Mouse (Mus musculus) heart, embryonic 13.5 days (tissue): Measurements from ENCODE around the gene Ccdc92b. TPM values are rescaled to one million over a fixed set of nuclear protein-coding genes. Genes with fewer than 3 reads are reported as not detected.

Source experiments
- ATAC-seq: fragments of 200-750 bp; cut with Nextera tagmentation; 2 replicates; pipeline ENCODE4 v1.8.0; 2017; ENCODE audit warnings: moderate TSS enrichment; ENCODE audit not compliant: insufficient number of reproducible peaks, low FRiP score, low TSS enrichment; ENCODE audit errors: extremely low read depth
- H3K27ac ChIP-seq: fragments of 300-500 bp; sonication (generic); replicated peaks from 2 replicates; pipeline ENCODE4 v1.5.1; 2015; ENCODE audit warnings: moderate library complexity, mild to moderate bottlenecking, inconsistent platforms
- H3K27me3 ChIP-seq: fragments of 300-500 bp; sonication (generic); replicated peaks from 2 replicates; pipeline ENCODE4 v1.6.1; 2015; ENCODE audit warnings: mild to moderate bottlenecking, inconsistent platforms
- H3K36me3 ChIP-seq: fragments of 300-500 bp; sonication (generic); 2 replicates; pipeline ENCODE4 v1.6.1; 2015; ENCODE audit warnings: mild to moderate bottlenecking, inconsistent platforms
- H3K4me1 ChIP-seq: fragments of 300-500 bp; sonication (generic); 2 replicates; pipeline ENCODE4 v1.6.1; 2015; ENCODE audit warnings: inconsistent platforms
- H3K4me2 ChIP-seq: fragments of 300-500 bp; sonication (generic); 2 replicates; pipeline ENCODE4 v1.6.1; 2015; ENCODE audit warnings: inconsistent platforms, mild to moderate bottlenecking, moderate library complexity
- H3K4me3 ChIP-seq: fragments of 300-500 bp; sonication (generic); 2 replicates; pipeline ENCODE4 v1.5.1; 2015; ENCODE audit warnings: moderate library complexity, mild to moderate bottlenecking, inconsistent platforms
- H3K9ac ChIP-seq: fragments of 300-500 bp; sonication (generic); 2 replicates; pipeline ENCODE4 v1.6.1; 2015; ENCODE audit warnings: inconsistent platforms, mild to moderate bottlenecking, moderate library complexity
- H3K9me3 ChIP-seq: fragments of 300-500 bp; sonication (generic); 2 replicates; pipeline ENCODE4 v1.6.1; 2016; ENCODE audit warnings: inconsistent platforms
- WGBS: fragments of 180-500 bp; shearing (Covaris S2); methylation state at CpG from one replicate; pipeline ENCODE4 v1.1.7; 2015; ENCODE audit warnings: mixed read lengths; 5-methylcytosine and 5-hydroxymethylcytosine counted together
- polyA plus RNA-seq: library from polyadenylated mRNA; unstranded; fragments of >200 nt; fragmentation: Nextera tagmentation; extraction: Ambion mirVana; gene quantifications from 2 replicates; pipeline ENCODE4 v1.2.1, GENCODE M21; 2015

The Ccdc92b gene
- polyA plus RNA-seq, 1 experiment from 2014 or later, result 0.96 TPM

- Histone ChIP-seq H3K27ac (no peak overlapping the region), H3K9ac (no peak overlapping the region), H3K9me3 (no peaks in the 10 kb centered on the region), H3K27me3 (peaks cover 85% of the 10 kb centered on the region), H3K4me3 (no peak overlapping the region), H3K4me1 (peaks cover 10% of the 10 kb centered on the region), H3K4me2 (no peak overlapping the region), H3K36me3 (no peaks in the 10 kb centered on the region)
- ATAC-seq, result no peak
- 62% methylated on average over 5 of the region's 5 CpGs for WGBS
These were observed 33.0 kb upstream of the Ccdc92b start for GRCm38 (mm10) chr11:74586401-74586800.

GRCm38 (mm10) chr11:74589401-74590238 lies 29.8 kb upstream of the Ccdc92b start:
- Histone ChIP-seq H3K4me3 (peak overlapping the region; percentile 49), H3K9me3 (no peaks in the 10 kb centered on the region), H3K4me2 (peak overlapping the region; percentile 71), H3K36me3 (no peaks in the 10 kb centered on the region), H3K9ac (no peak overlapping the region), H3K27ac (no peak overlapping the region), H3K27me3 (peaks cover 93% of the 10 kb centered on the region), H3K4me1 (peaks cover 10% of the 10 kb centered on the region)
- WGBS, result 4% methylated on average over 66 of the region's 66 CpGs
- no peak for ATAC-seq

DNA sequence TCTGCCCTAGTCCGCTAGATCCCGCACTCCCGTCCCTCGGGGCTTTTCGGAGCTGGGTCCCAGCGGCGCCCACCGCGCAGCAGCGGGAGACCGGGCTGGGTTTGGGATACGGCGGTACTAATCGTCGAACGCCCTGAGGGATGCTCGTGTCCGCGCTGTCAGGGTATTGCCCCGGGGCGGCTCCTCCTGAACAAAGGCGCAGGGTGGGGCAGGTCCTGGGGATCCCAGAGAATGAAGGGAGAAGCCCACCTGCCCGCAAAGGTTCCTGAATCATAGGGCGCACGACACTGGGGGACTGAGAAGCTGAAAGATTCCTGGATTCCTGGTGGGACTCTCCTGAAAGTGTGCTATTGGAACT lies 29.2 kb upstream of the Ccdc92b start:
- Histone ChIP-seq H3K9me3 (no peaks in the 10 kb centered on the region), H3K27me3 (peaks cover 91% of the 10 kb centered on the region), H3K9ac (no peak overlapping the region), H3K4me2 (peak overlapping the region; percentile 71), H3K4me3 (peak overlapping the region; percentile 49), H3K36me3 (no peaks in the 10 kb centered on the region), H3K4me1 (peaks cover 10% of the 10 kb centered on the region), H3K27ac (no peak overlapping the region)
- no peak for ATAC-seq
- under 1% methylated on average over 25 of the region's 25 CpGs for WGBS

- Histone ChIP-seq H3K9me3 (no peaks in the 10 kb centered on the region), H3K27ac (no peak overlapping the region), H3K9ac (no peak overlapping the region), H3K4me2 (no peak overlapping the region), H3K36me3 (no peaks in the 10 kb centered on the region), H3K27me3 (peaks cover 87% of the 10 kb centered on the region), H3K4me3 (0 out of 2 replicates have a peak overlapping the region, but pooled peaks have one; percentile 49), H3K4me1 (peaks cover 10% of the 10 kb centered on the region)
- no peak for ATAC-seq
- WGBS, result 35% methylated on average over 13 of the region's 13 CpGs
These were observed 28.7 kb upstream of the Ccdc92b start for GRCm38 (mm10) chr11:74590691-74591090.

DNA sequence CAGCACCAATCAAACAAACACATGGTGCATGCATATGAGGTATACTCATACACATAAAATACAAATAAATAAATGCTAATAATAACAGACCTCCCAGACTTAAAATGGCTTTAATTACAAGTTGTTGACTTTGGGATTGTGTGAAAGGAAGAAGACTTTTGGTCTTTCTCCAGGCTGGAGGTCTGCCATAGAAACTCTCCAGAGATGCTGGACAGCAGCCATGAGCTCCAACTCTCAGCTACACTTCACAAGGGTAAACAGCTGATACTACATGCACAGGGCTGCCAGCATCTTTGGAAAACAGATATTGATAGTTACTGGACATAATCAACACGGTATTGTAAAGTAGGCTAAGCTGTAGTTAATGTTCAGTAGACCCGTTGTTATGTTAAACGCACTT lies 27.2 kb upstream of the Ccdc92b start:
- ATAC-seq, result no peak
- Histone ChIP-seq H3K27me3 (peaks cover 71% of the 10 kb centered on the region), H3K4me3 (no peak overlapping the region), H3K9ac (no peak overlapping the region), H3K4me2 (no peak overlapping the region), H3K4me1 (peaks cover 10% of the 10 kb centered on the region), H3K27ac (no peak overlapping the region), H3K36me3 (no peaks in the 10 kb centered on the region), H3K9me3 (no peaks in the 10 kb centered on the region)
- 68% methylated on average over 3 of the region's 3 CpGs for WGBS

GRCm38 (mm10) chr11:74597283-74597989 lies 22.0 kb upstream of the Ccdc92b start:
- ATAC-seq, result no peak

DNA sequence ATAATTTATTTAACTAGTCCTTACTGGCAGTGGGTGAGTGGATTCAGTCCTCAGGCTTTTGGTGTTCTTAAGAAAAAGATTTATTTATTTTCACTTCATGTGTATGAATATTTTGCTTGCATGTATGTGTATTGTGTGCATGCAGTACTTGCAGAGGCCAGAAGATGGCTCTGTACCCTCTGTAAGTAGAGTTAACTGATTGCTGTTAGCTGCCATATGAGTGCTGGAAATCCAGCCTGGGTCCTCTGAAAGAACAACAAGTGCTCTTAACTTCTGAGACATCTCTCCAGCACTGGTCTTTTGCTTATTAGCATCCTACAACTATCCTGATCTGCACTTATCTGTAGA lies 21.4 kb upstream of the Ccdc92b start:
- no peak overlapping the region for H3K4me2 ChIP-seq
- peaks cover 5% of the 10 kb centered on the region; the same call in 1 of the 2 replicates for H3K9me3 ChIP-seq
- no peaks in the 10 kb centered on the region for H3K4me1 ChIP-seq
- H3K9ac ChIP-seq, result no peak overlapping the region
- no peak for ATAC-seq
- no peaks in the 10 kb centered on the region for H3K36me3 ChIP-seq
- no peak overlapping the region for H3K27ac ChIP-seq
- H3K4me3 ChIP-seq, result no peak overlapping the region
- H3K27me3 ChIP-seq, result peaks cover 22% of the 10 kb centered on the region

More at GRCm38 (mm10) chr11:74597283-74597989, 22.0 kb upstream of the Ccdc92b start:
- Histone ChIP-seq H3K9me3 (peaks cover 5% of the 10 kb centered on the region; the same call in 1 of the 2 replicates), H3K27ac (no peak overlapping the region), H3K4me2 (no peak overlapping the region), H3K4me3 (no peak overlapping the region), H3K36me3 (no peaks in the 10 kb centered on the region), H3K27me3 (peaks cover 28% of the 10 kb centered on the region), H3K9ac (no peak overlapping the region), H3K4me1 (no peaks in the 10 kb centered on the region)
- WGBS, result 58% methylated on average over 4 of the region's 4 CpGs

- Histone ChIP-seq H3K4me1 (no peaks in the 10 kb centered on the region), H3K27ac (no peak overlapping the region), H3K36me3 (no peaks in the 10 kb centered on the region), H3K4me2 (no peak overlapping the region), H3K9me3 (peaks cover 5% of the 10 kb centered on the region; the same call in 1 of the 2 replicates), H3K4me3 (no peak overlapping the region), H3K27me3 (peaks cover 20% of the 10 kb centered on the region; the same call in 1 of the 2 replicates), H3K9ac (no peak overlapping the region)
- WGBS, result 72% methylated on average over 1 of the region's 1 CpGs
- no peak for ATAC-seq
These were observed 17.1 kb upstream of the Ccdc92b start for GRCm38 (mm10) chr11:74602286-74602685.

DNA sequence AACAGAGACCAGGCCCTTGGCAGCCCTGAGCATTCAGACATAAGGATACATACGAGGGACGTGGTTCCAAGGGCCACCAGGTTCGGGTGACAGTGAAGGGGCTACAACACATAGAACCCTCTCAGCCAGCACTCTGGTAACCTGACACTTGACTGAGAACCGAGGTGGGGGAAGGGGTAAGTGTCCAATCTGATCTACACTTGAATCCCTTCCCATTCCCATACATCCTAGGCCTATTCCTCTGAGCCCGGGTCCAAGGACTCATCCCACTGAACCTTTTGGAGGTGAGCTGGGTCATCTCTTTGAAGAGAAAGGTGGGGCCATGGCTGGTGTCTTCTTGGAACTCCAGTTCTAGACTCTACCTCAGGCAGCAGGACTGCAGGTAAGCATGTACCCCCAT lies 9.3 kb upstream of the Ccdc92b start:
- ATAC-seq, result no peak
- Histone ChIP-seq H3K27ac (no peak overlapping the region), H3K27me3 (peaks cover 72% of the 10 kb centered on the region), H3K9me3 (no peaks in the 10 kb centered on the region), H3K4me3 (peak overlapping the region; percentile 52), H3K36me3 (no peaks in the 10 kb centered on the region), H3K4me2 (peak overlapping the region; percentile 71), H3K9ac (no peak overlapping the region), H3K4me1 (peaks cover 14% of the 10 kb centered on the region)
- WGBS, result 20% methylated on average over 5 of the region's 5 CpGs

GRCm38 (mm10) chr11:74610545-74611176 lies 8.7 kb upstream of the Ccdc92b start, which contains the start of gene Rap1gap2:
Rap1gap2 (minus strand) TSS chr11:74610915.
- Histone ChIP-seq H3K4me1 (peaks cover 14% of the 10 kb centered on the region), H3K9me3 (no peaks in the 10 kb centered on the region), H3K27ac (no peak within 1 kb of the TSS), H3K27me3 (peaks cover 78% of the 10 kb centered on the region), H3K36me3 (no peaks in the 10 kb centered on the region), H3K4me2 (peak within 1 kb of the TSS; percentile 71), H3K4me3 (peak within 1 kb of the TSS; percentile 52), H3K9ac (peak within 1 kb of the TSS; percentile 53)
- ATAC-seq, result no peak
- WGBS, result 1% methylated on average over 50 of the region's 50 CpGs

GRCm38 (mm10) chr11:74611437-74611836 lies 8.0 kb upstream of the Ccdc92b start:
- peak overlapping the region; percentile 71 for H3K4me2 ChIP-seq
- no peak overlapping the region for H3K27ac ChIP-seq
- no peaks in the 10 kb centered on the region for H3K36me3 ChIP-seq
- no peaks in the 10 kb centered on the region for H3K9me3 ChIP-seq
- 12% methylated on average over 7 of the region's 7 CpGs for WGBS
- no peak for ATAC-seq
- no peak overlapping the region for H3K9ac ChIP-seq
- H3K4me1 ChIP-seq, result peaks cover 14% of the 10 kb centered on the region
- H3K4me3 ChIP-seq, result peak overlapping the region; percentile 52
- H3K27me3 ChIP-seq, result peaks cover 83% of the 10 kb centered on the region
